Mouse (Mus musculus): ENCODE measurements around the gene Vdac1.

- TF ChIP-seq POLR2A (IDR thresholded peaks at IDR 0.05; ENCODE audit: low read depth, low read length) (no peak), CTCF (conservative IDR thresholded peaks at IDR 0.05; ENCODE audit: insufficient read depth, insufficient read length, low read depth, low read length) (no peak)
Measured at GRCm38 (mm10) chr11:52433797-52434195, 73.1 kb downstream of the Vdac1 start.
